Mouse (Mus musculus) embryonic facial prominence, embryonic 10.5 days (tissue): ENCODE measurements around the gene Dmap1. TPM values are rescaled to one million over a fixed set of nuclear protein-coding genes. Genes with fewer than 3 reads are reported as not detected.

Experiments
- DNase-seq: peaks from one replicate; pipeline ENCODE4 v3.0.0-alpha.2; 2017; ENCODE audit warnings: low spot score
- H3K27ac ChIP-seq: fragments of 300-500 bp; sonication (generic); replicated peaks from 2 replicates; pipeline ENCODE4 v1.5.1; 2016; ENCODE audit warnings: mild to moderate bottlenecking
- H3K27me3 ChIP-seq: fragments of 300-500 bp; sonication (generic); replicated peaks from 2 replicates; pipeline ENCODE4 v1.6.1; 2016; ENCODE audit warnings: low read depth, mild to moderate bottlenecking; ENCODE audit not compliant: poor library complexity, severe bottlenecking
- H3K36me3 ChIP-seq: fragments of 300-500 bp; sonication (generic); replicated peaks from 2 replicates; pipeline ENCODE4 v1.6.1; 2016; ENCODE audit warnings: mild to moderate bottlenecking, moderate library complexity
- H3K4me1 ChIP-seq: fragments of 300-500 bp; sonication (generic); 2 replicates; pipeline ENCODE4 v1.6.1; 2016
- H3K4me3 ChIP-seq: fragments of 300-500 bp; sonication (generic); 2 replicates; pipeline ENCODE4 v1.5.1; 2016; ENCODE audit warnings: mild to moderate bottlenecking, moderate library complexity
- H3K9me3 ChIP-seq: fragments of 300-500 bp; sonication (generic); 2 replicates; pipeline ENCODE4 v1.6.1; 2016; ENCODE audit warnings: mild to moderate bottlenecking
- WGBS: fragments of 180-500 bp; shearing (Covaris S2); methylation state at CpG from one replicate; pipeline ENCODE4 v1.1.7; 2016; 5-methylcytosine and 5-hydroxymethylcytosine counted together
- polyA plus RNA-seq: library from polyadenylated mRNA; unstranded; fragments of >200 nt; fragmentation: Nextera tagmentation; extraction: Ambion mirVana; gene quantifications from 2 replicates; pipeline ENCODE4 v1.2.1, GENCODE M21; 2016

The Dmap1 gene
- polyA plus RNA-seq, result 78.4 and 80.0 TPM in 2 replicates

DNA sequence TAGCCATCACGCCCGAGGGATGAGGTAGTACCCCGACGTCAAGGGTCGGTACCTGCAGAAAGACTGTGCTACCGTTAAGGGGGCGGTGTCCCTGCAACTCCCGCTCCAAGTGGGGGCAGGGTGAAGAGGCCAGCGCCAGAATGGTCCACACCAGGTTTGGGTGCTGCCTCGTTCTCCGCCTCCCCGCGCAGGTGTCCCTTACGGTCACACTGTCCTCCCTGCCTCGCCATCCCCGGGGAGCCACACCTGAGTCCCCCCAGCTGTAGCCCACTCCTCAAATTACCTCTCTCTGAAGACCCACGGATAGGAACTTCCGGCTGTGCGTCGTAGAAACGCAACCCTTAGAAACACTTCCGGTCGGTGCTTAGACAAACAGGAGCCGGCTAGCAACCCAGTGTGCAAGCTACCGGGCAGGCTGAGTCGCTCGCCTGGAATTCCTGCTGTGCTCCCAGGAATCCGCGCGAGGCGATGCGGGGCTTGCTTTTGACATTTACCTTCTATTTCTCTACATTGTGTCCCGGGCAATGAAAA is at the start of gene Dmap1:
TSS of gene Dmap1 (minus strand) at position 343 of the 531 bp plus-strand sequence.
- WGBS, result 0% methylated on average over 33 of the region's 33 CpGs
- peak; percentile 91 for DNase-seq
- H3K9me3 ChIP-seq, result no peaks in the 10 kb centered on the region
- peaks cover 20% of the 10 kb centered on the region for H3K4me1 ChIP-seq
- H3K4me3 ChIP-seq, result peak within 1 kb of the TSS; percentile 94
- H3K27me3 ChIP-seq, result no peaks in the 10 kb centered on the region
- peaks cover 40% of the 10 kb centered on the region for H3K36me3 ChIP-seq
- peak within 1 kb of the TSS; percentile 90 for H3K27ac ChIP-seq

DNA sequence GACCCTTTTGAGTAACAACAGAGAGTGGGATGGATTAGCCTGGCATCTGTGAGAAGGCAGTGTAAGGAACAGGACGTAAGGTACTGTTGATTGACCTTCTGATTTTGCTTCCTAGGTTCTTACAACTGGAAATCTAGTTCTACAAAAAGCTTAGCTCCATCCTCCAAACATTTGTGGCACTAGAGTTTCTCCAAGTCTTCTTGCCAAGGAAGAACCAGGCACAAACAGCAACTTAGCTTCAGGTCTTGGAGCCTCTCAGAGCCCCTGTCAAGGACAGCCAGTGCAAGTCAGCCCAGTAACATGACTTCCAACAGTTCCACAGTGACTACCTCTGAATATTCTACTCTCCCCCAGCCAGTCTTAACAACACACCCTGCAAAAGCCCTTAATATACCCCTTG is 42.0 kb upstream of the Dmap1 start, which contains the start of gene Gm12845:
TSS of gene Gm12845 (plus strand) at position 301 of the 400 bp plus-strand sequence.
- no peaks in the 10 kb centered on the region for H3K27me3 ChIP-seq
- no peak for DNase-seq
- no peaks in the 10 kb centered on the region for H3K4me1 ChIP-seq
- H3K9me3 ChIP-seq, result no peaks in the 10 kb centered on the region
- H3K4me3 ChIP-seq, result no peak within 1 kb of the TSS
- no peak within 1 kb of the TSS for H3K27ac ChIP-seq
- no peaks in the 10 kb centered on the region for H3K36me3 ChIP-seq
- WGBS, result 83% methylated on average over 1 of the region's 1 CpGs

- Histone ChIP-seq H3K27ac (no peak overlapping the region), H3K9me3 (no peaks in the 10 kb centered on the region), H3K4me3 (no peak overlapping the region), H3K4me1 (no peaks in the 10 kb centered on the region), H3K27me3 (no peaks in the 10 kb centered on the region), H3K36me3 (no peaks in the 10 kb centered on the region)
- no peak for DNase-seq
- 80% methylated on average over 6 of the region's 6 CpGs for WGBS
These were observed 31.4 kb upstream of the Dmap1 start for GRCm38 (mm10) chr4:117713303-117714098.

GRCm38 (mm10) chr4:117712314-117712713 is 30.2 kb upstream of the Dmap1 start:
- H3K36me3 ChIP-seq, result no peaks in the 10 kb centered on the region
- 85% methylated on average over 3 of the region's 3 CpGs for WGBS
- no peaks in the 10 kb centered on the region for H3K4me1 ChIP-seq
- no peaks in the 10 kb centered on the region for H3K9me3 ChIP-seq
- H3K4me3 ChIP-seq, result no peak overlapping the region
- H3K27ac ChIP-seq, result no peak overlapping the region
- no peaks in the 10 kb centered on the region for H3K27me3 ChIP-seq
- DNase-seq, result no peak

GRCm38 (mm10) chr4:117708780-117709550 is 26.9 kb upstream of the Dmap1 start:
- Histone ChIP-seq H3K36me3 (no peaks in the 10 kb centered on the region), H3K27me3 (no peaks in the 10 kb centered on the region), H3K27ac (no peak overlapping the region), H3K4me3 (no peak overlapping the region), H3K9me3 (no peaks in the 10 kb centered on the region), H3K4me1 (no peaks in the 10 kb centered on the region)
- WGBS, result 76% methylated on average over 3 of the region's 3 CpGs
- no peak for DNase-seq

DNA sequence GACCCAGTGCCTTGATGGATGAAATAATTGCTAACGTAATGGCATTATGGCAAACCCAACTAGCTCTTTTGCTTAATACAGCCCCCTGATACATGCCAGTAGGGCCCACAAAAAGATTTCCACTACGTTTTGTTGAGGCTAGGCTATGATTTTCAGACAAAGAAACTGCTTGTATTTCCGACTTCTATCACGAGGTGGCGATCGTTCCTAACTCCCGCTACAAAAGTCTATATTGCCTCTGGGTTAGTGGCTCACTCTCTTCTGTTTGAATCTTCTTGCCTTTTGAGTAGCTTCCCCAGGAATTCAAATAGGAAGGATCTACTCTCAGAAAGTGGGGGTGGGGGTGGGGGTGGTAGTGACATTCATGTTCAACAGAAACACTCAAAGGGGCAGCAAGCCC is 23.3 kb upstream of the Dmap1 start:
- no peaks in the 10 kb centered on the region for H3K36me3 ChIP-seq
- H3K27me3 ChIP-seq, result no peaks in the 10 kb centered on the region
- 0 out of 2 replicates have a peak overlapping the region, but pooled peaks have one; percentile 11 for H3K27ac ChIP-seq
- WGBS, result 8% methylated on average over 7 of the region's 7 CpGs
- DNase-seq, result peak; percentile 57
- no peak overlapping the region for H3K4me3 ChIP-seq
- H3K9me3 ChIP-seq, result no peaks in the 10 kb centered on the region
- no peaks in the 10 kb centered on the region for H3K4me1 ChIP-seq

- 0 out of 2 replicates have a peak, but pooled peaks cover 4% of the 10 kb centered on the region for H3K9me3 ChIP-seq
- WGBS, result 79% methylated on average over 4 of the region's 4 CpGs
- no peak overlapping the region for H3K27ac ChIP-seq
- no peaks in the 10 kb centered on the region for H3K36me3 ChIP-seq
- H3K4me1 ChIP-seq, result peaks cover 13% of the 10 kb centered on the region
- no peaks in the 10 kb centered on the region for H3K27me3 ChIP-seq
- H3K4me3 ChIP-seq, result no peak overlapping the region
- DNase-seq, result no peak
These were observed 4.3 kb upstream of the Dmap1 start for GRCm38 (mm10) chr4:117686354-117686753.

DNA sequence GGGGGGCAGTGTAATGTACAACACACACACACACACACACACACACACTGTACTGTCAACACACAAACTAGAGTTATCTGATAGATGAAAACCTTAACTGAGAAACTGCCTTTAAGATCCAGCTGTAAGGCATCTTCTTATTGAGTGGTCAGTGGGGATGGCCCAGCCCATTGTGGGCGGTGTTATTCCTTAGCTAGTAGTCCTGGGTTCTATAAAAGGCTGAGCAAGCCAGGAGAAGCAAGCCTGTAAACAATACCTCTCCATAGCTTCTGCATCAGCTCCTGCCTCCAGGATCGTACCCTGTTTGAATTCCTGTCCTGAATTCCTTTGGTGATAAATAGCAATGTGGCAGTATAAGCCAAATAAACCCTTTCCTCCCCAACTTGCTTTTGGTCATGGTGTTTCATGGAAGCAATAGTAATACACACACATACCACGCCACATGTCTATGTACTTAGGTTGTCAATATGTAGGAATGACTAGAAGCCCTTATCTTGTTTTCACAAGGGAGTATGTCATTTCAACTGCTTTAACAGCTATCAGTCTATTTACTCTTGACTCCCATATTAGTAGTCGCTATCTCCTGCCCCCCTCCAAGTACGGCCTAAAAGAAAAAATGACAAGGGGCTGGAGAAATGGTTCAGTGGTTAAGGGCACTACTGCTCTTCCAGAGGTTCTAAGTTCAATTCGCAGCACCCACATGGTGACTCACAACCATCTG is 1.1 kb upstream of the Dmap1 start:
- H3K27ac ChIP-seq, result no peak overlapping the region
- no peaks in the 10 kb centered on the region for H3K9me3 ChIP-seq
- no peak for DNase-seq
- H3K4me1 ChIP-seq, result peaks cover 20% of the 10 kb centered on the region
- peaks cover 28% of the 10 kb centered on the region for H3K36me3 ChIP-seq
- no peaks in the 10 kb centered on the region for H3K27me3 ChIP-seq
- 83% methylated on average over 6 of the region's 6 CpGs for WGBS
- H3K4me3 ChIP-seq, result peak overlapping the region; percentile 94

DNA sequence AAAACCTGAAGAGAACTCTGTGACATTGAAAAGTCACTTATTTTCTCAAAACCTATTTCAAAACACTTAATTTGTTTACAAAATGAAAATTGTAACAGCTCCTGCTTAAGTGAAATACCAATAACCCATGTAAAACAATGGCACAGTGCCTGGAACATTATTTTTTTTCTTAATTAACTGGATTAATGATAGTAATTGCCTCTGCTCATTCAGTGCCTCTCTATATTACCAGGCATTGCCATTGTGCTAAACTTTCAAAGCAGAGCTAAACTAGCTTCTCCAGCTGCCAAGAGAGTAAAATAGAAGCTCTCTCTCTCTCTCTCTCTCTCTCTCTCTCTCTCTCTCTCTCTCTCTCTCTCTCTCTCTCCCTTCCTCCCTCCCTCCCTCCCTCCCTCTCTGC is 390 bp upstream of the Dmap1 start:
- no peaks in the 10 kb centered on the region for H3K27me3 ChIP-seq
- H3K4me3 ChIP-seq, result peak overlapping the region; percentile 94
- H3K4me1 ChIP-seq, result peaks cover 20% of the 10 kb centered on the region
- H3K27ac ChIP-seq, result peak overlapping the region; percentile 90
- H3K9me3 ChIP-seq, result no peaks in the 10 kb centered on the region
- H3K36me3 ChIP-seq, result peaks cover 36% of the 10 kb centered on the region
- no peak for DNase-seq

GRCm38 (mm10) chr4:117680963-117681362 is 1.1 kb downstream of the Dmap1 start:
- no peak for DNase-seq
- H3K27me3 ChIP-seq, result no peaks in the 10 kb centered on the region
- no peaks in the 10 kb centered on the region for H3K9me3 ChIP-seq
- H3K4me1 ChIP-seq, result peaks cover 20% of the 10 kb centered on the region
- H3K36me3 ChIP-seq, result peaks cover 50% of the 10 kb centered on the region
- WGBS, result 80% methylated on average over 6 of the region's 6 CpGs
- H3K27ac ChIP-seq, result no peak overlapping the region
- peak overlapping the region; percentile 94 for H3K4me3 ChIP-seq

- Histone ChIP-seq H3K4me3 (no peak overlapping the region), H3K9me3 (no peaks in the 10 kb centered on the region), H3K27ac (no peak overlapping the region), H3K36me3 (peaks cover 90% of the 10 kb centered on the region), H3K4me1 (peaks cover 10% of the 10 kb centered on the region), H3K27me3 (no peaks in the 10 kb centered on the region)
- peak; percentile 80 for DNase-seq
- WGBS, result 25% methylated on average over 3 of the region's 3 CpGs
These were observed 5.2 kb downstream of the Dmap1 start for GRCm38 (mm10) chr4:117676903-117677302.

DNA sequence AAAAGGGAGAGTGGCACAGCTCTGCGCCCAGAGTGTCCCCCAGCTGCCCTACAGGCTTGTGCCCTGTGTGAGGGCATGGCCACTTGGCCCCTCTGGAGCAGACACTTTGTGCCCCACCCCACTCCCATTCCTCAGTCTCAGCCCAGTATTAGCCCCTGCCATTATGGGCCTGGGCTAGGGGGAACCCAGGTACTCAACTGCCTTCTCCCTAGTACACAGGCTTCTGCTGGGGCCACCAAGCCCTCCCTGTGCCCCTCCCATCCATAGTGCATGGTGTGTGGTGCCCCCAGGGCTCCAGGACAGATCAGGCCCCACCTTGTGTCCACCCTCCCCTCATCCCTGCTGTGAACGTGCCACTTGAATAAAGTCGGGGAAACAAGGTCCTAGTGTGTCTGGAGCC is 8.2 kb downstream of the Dmap1 start:
- Histone ChIP-seq H3K36me3 (peaks cover 69% of the 10 kb centered on the region), H3K27ac (no peak overlapping the region), H3K4me1 (no peaks in the 10 kb centered on the region), H3K4me3 (no peak overlapping the region), H3K9me3 (no peaks in the 10 kb centered on the region), H3K27me3 (no peaks in the 10 kb centered on the region)
- DNase-seq, result no peak
- 88% methylated on average over 3 of the region's 3 CpGs for WGBS
